Mouse (Mus musculus): ENCODE measurements around the gene Figla. TPM values are rescaled to one million over a fixed set of nuclear protein-coding genes. Genes with fewer than 3 reads are reported as not detected.
"Not testable (repeated sequence)": the region's sequence is repeated elsewhere in the genome, so short reads cannot be mapped to it uniquely, and the experiment has no call there.

Gene Figla
- polyA plus RNA-seq, 2 experiments = not detected

DNA sequence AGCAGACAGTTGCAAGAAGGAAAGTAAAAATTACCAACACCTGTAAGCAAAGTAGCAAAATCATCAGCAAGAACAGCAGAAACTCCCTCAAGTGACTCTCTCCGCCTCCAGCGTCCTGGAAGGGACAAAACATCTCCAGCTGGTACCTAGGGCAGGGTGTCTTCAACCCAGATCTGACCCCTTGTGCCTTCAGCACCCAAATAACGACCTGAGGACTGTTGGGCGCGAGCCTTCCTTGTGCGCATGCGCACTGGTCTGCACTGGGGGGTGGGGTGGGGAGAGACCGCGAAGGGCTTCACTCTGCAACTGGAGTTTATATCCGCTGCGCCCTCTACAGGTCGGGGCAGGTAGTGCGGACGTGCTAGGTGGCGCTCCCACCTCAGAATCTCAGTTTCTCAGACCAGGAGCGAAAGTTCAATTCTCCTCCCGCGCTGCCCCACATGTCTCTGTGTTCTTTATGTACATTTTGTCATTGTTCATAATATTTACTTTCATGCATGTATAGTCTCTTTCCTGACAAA is 12.5 kb upstream of the Figla start:
- H3K4me3 ChIP-seq (replicated peaks; ENCODE audit: low read length) = no peak overlapping the region
- no peaks in the 10 kb centered on the region for H3K4me1 ChIP-seq (ENCODE audit: control insufficient read depth, insufficient read depth, low read length)
- DNase-seq (ENCODE audit: low spot score) (no peak), ATAC-seq (ENCODE audit: low FRiP score, low read depth) (no peak)
- no peak overlapping the region for H3K4me2 ChIP-seq (replicated peaks; ENCODE audit: low read depth, low read length, severe bottlenecking)
- no peak overlapping the region for H3K27ac ChIP-seq (replicated peaks; ENCODE audit: low read depth, low read length)
- TF ChIP-seq POLR2A (IDR thresholded peaks at IDR 0.05; ENCODE audit: borderline replicate concordance, extremely low read depth, insufficient read depth, insufficient read length) = no peak
- no peaks in the 10 kb centered on the region for H3K9me3 ChIP-seq (ENCODE audit: control insufficient read depth, low read length)
- H3K36me3 ChIP-seq (ENCODE audit: control insufficient read depth, insufficient read depth, low read length) = no peaks in the 10 kb centered on the region
- H3K9ac ChIP-seq (ENCODE audit: low read depth, low read length, severe bottlenecking) = no peak overlapping the region
- no peaks in the 10 kb centered on the region for H3K27me3 ChIP-seq (ENCODE audit: control insufficient read depth, insufficient read depth, low read length)
- 81% methylated on average over 18 of the region's 18 CpGs for WGBS

DNA sequence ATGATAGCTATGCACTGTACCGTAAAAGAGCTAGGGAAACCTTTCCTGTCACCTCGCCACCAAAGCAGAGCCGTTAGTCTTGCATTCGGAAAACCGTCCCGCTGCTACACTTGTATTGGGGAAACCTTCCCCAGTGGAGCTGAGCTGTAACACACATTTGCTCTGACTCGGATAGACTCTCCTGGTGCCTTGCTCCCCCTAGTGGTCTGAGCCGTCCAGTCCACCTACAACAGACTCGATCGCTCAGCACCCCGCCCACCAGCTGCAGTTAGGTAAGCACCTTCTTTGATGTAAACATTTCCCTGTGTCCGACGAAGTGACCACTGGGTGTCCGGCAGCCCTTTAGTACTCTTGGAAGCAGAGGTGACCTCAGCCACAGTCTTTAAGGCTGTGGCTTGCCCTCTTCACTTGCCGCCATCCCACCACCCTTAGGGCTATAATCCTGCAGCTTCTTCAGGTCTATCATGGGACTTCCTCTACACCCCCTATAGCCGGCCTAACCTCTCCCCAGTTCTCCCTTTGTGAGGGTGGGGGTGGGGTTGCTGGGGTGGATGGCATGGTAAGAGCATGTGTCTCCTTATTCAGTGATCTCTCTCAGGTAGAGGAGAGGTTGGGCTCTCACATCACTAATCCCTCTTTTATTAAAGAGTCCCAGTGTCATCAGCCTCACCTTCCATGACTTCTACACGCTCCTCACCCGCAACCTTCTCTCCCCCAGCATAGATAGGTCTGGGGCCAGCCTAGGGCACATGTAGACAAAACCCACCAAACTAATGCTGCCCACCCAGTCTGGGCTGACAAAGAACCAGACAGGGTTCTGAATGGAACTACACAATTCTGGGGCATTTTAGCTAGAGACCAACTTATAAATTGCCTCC is 11.5 kb upstream of the Figla start:
- WGBS = 11% methylated on average over 18 of the region's 18 CpGs
- Histone ChIP-seq H3K9me3 (ENCODE audit: control insufficient read depth, low read length) (no peaks in the 10 kb centered on the region), H3K4me3 (replicated peaks; ENCODE audit: low read length) (0 out of 2 replicates have a peak overlapping the region, but pooled peaks have one; percentile 9)

DNA sequence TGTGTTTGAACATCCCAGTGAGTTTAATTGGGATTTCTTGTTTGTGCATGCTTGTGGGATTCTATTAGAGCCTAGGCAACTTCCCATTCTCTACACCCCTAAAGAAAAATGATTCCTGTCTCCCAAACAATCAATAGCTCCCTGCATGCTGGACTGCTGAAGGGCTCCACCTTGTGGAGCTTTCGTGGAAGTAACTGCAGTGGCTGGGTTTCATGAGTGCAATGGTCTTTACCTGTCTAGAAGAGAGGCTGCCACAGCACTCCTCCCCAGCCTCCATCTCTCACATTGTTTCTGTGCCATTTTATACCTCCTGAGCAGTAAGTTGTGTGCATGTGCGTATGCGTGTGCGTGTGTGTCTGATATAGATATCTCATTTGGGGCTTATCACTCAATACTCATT is 6.0 kb upstream of the Figla start:
- DNase-seq (ENCODE audit: low spot score) (peak; percentile 62), ATAC-seq (ENCODE audit: low FRiP score, low read depth) (no peak)
- Histone ChIP-seq H3K9me3 (ENCODE audit: control insufficient read depth, low read length) (no peaks in the 10 kb centered on the region), H3K4me1 (ENCODE audit: control insufficient read depth, insufficient read depth, low read length) (no peaks in the 10 kb centered on the region), H3K27me3 (ENCODE audit: control insufficient read depth, insufficient read depth, low read length) (no peaks in the 10 kb centered on the region), H3K9ac (ENCODE audit: low read depth, low read length, severe bottlenecking) (no peak overlapping the region), H3K36me3 (ENCODE audit: control insufficient read depth, insufficient read depth, low read length) (no peaks in the 10 kb centered on the region), H3K4me3 (replicated peaks; ENCODE audit: low read length) (no peak overlapping the region), H3K27ac (replicated peaks; ENCODE audit: low read depth, low read length) (no peak overlapping the region), H3K4me2 (replicated peaks; ENCODE audit: low read depth, low read length, severe bottlenecking) (no peak overlapping the region)
- no peak for TF ChIP-seq POLR2A (IDR thresholded peaks at IDR 0.05; ENCODE audit: borderline replicate concordance, extremely low read depth, insufficient read depth, insufficient read length)
- 36% methylated on average over 4 of the region's 4 CpGs for WGBS

More for the DNA sequence above, 11.5 kb upstream of the Figla start:
- DNase-seq (ENCODE audit: low spot score) (peak; percentile 89), ATAC-seq (ENCODE audit: low FRiP score, low read depth) (peak; percentile 88)
- Histone ChIP-seq H3K4me1 (ENCODE audit: control insufficient read depth, insufficient read depth, low read length) (no peaks in the 10 kb centered on the region), H3K27me3 (ENCODE audit: control insufficient read depth, insufficient read depth, low read length) (no peaks in the 10 kb centered on the region), H3K27ac (replicated peaks; ENCODE audit: low read depth, low read length) (no peak overlapping the region), H3K9ac (ENCODE audit: low read depth, low read length, severe bottlenecking) (no peak overlapping the region), H3K36me3 (ENCODE audit: control insufficient read depth, insufficient read depth, low read length) (no peaks in the 10 kb centered on the region), H3K4me2 (replicated peaks; ENCODE audit: low read depth, low read length, severe bottlenecking) (peak overlapping the region; percentile 37)
- no peak for TF ChIP-seq POLR2A (IDR thresholded peaks at IDR 0.05; ENCODE audit: borderline replicate concordance, extremely low read depth, insufficient read depth, insufficient read length)

DNA sequence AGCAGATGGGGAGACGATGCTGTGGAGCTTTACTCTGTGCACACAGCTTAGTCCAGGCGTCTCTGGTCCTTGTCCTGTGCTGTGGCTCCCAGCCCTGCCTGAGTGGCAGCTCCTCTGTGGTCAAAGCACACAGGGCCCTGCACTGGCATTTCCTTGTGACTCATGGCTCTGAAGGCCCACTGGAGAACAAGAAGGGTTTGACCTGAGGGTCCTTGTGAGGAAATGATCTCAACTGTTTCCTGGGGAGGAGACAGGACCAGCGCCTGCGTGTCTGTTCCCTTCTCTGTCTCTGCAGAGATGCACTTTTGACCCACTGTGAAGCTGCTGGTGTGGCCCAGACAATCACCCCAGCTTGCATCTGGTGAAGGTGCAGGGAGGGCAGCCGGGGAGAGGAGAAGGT is 1.2 kb upstream of the Figla start:
- not testable (repeated sequence) for DNase-seq (ENCODE audit: low spot score); ATAC-seq (ENCODE audit: low FRiP score, low read depth); H3K9ac ChIP-seq (ENCODE audit: low read depth, low read length, severe bottlenecking); H3K4me1 ChIP-seq (ENCODE audit: control insufficient read depth, insufficient read depth, low read length); H3K9me3 ChIP-seq (ENCODE audit: control insufficient read depth, low read length); H3K4me2 ChIP-seq (replicated peaks; ENCODE audit: low read depth, low read length, severe bottlenecking); H3K36me3 ChIP-seq (ENCODE audit: control insufficient read depth, insufficient read depth, low read length); H3K27ac ChIP-seq (replicated peaks; ENCODE audit: low read depth, low read length); H3K27me3 ChIP-seq (ENCODE audit: control insufficient read depth, insufficient read depth, low read length); H3K4me3 ChIP-seq (replicated peaks; ENCODE audit: low read length)
- 67% methylated on average over 5 of the region's 5 CpGs for WGBS

DNA sequence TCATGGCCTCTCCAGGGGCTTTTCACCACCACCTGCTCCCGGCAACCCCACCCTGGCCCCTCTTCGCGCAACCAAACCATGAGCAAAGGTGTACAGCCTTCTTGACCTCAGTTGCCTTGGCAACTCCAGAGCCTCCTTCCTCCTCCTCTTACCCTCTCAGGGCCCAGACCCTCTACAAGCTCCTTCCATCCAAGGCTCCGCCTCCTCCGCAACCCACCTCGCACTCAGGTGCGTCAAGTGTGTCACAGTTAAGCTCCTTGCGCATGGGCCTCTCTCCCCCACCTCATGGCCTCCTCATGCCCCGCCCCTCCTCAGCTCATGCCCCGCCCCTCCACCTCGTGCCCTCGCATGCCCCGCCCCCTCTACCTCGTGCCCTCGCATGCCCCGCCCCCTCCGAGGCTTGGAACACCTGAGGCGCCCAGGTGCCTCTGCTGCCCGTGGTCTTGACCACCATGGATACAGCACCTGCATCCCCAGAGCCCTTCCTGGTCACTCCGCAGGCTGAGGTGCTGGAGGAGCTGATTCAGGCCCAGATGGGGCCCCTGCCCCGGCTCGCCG is 901 bp downstream of the Figla start:
- ATAC-seq (ENCODE audit: low FRiP score, low read depth) (no peak), DNase-seq (ENCODE audit: low spot score) (no peak)
- Histone ChIP-seq H3K4me3 (replicated peaks; ENCODE audit: low read length) (no peak overlapping the region), H3K9me3 (ENCODE audit: control insufficient read depth, low read length) (no peaks in the 10 kb centered on the region), H3K4me2 (replicated peaks; ENCODE audit: low read depth, low read length, severe bottlenecking) (no peak overlapping the region), H3K27ac (replicated peaks; ENCODE audit: low read depth, low read length) (no peak overlapping the region), H3K4me1 (ENCODE audit: control insufficient read depth, insufficient read depth, low read length) (no peaks in the 10 kb centered on the region), H3K27me3 (ENCODE audit: control insufficient read depth, insufficient read depth, low read length) (no peaks in the 10 kb centered on the region), H3K9ac (ENCODE audit: low read depth, low read length, severe bottlenecking) (no peak overlapping the region), H3K36me3 (ENCODE audit: control insufficient read depth, insufficient read depth, low read length) (no peaks in the 10 kb centered on the region)
- WGBS = 80% methylated on average over 22 of the region's 23 CpGs
- TF ChIP-seq POLR2A (IDR thresholded peaks at IDR 0.05; ENCODE audit: borderline replicate concordance, extremely low read depth, insufficient read depth, insufficient read length) = no peak
